Mouse (Mus musculus) liver, adult 2 months (tissue): ENCODE data around the gene 1700024P04Rik.

ENCODE experiments used
- CTCF ChIP-seq: fragments of 200-500 bp; IDR thresholded peaks from 2 replicates; pipeline ENCODE4 v1.5.1; 2011; ENCODE audit warnings: low read depth, low read length, control low read depth
- POLR2A ChIP-seq: fragments of 200-500 bp; IDR thresholded peaks from 2 replicates; pipeline ENCODE4 v1.6.1; 2011; ENCODE audit warnings: low read length, control low read depth; ENCODE audit not compliant: insufficient read depth; ENCODE audit errors: extremely low read depth

GRCm38 (mm10) chr13:99021181-99021580 lies 36.8 kb upstream of the 1700024P04Rik start:
- TF ChIP-seq POLR2A = no peak
- TF ChIP-seq CTCF = no peak
